Mouse (Mus musculus) frontal cortex, postnatal 36 days (tissue): ENCODE measurements around the gene Ggct.
"Not testable (repeated sequence)": the region's sequence is repeated elsewhere in the genome, so short reads cannot be mapped to it uniquely, and the experiment has no call there.

ENCODE experiments used
- DNase-seq, 2 experiments: peaks; one replicate each; pipeline ENCODE4 v3.0.0; 2022; ENCODE audit warnings: low spot score in 2 of 2

The Ggct gene

GRCm38 (mm10) chr6:54996361-54996760 is 3.6 kb upstream of the Ggct start:
- no peak for DNase-seq

GRCm38 (mm10) chr6:54992141-54992540 is 609 bp downstream of the Ggct start:
- no peak for DNase-seq

- no peak for DNase-seq
Observed at GRCm38 (mm10) chr6:54991189-54991588, 1.6 kb downstream of the Ggct start.

GRCm38 (mm10) chr6:54988141-54988540 is 4.6 kb downstream of the Ggct start:
- DNase-seq, result no peak

- DNase-seq, result no peak
Observed at GRCm38 (mm10) chr6:54984096-54984495, 8.7 kb downstream of the Ggct start.

GRCm38 (mm10) chr6:54983526-54984050 is 9.2 kb downstream of the Ggct start:
- DNase-seq, result no peak

GRCm38 (mm10) chr6:54979426-54979825 is 13.3 kb downstream of the Ggct start:
- no peak for DNase-seq

GRCm38 (mm10) chr6:54975616-54976015 is 17.1 kb downstream of the Ggct start:
- no peak for DNase-seq

GRCm38 (mm10) chr6:54974501-54974900 is 18.2 kb downstream of the Ggct start:
- no peak for DNase-seq

GRCm38 (mm10) chr6:54972929-54973211 is 19.9 kb downstream of the Ggct start:
- no peak for DNase-seq

GRCm38 (mm10) chr6:54972111-54972928 is 20.4 kb downstream of the Ggct start, which contains the start of gene Nod1:
Gene Nod1, minus strand, starts transcription at chr6:54972612.
- DNase-seq, result peak; percentile 37 to 44

GRCm38 (mm10) chr6:54971731-54972110 is 21.0 kb downstream of the Ggct start:
- DNase-seq, result no peak

- DNase-seq, result no peak
Observed at GRCm38 (mm10) chr6:54970506-54970905, 22.2 kb downstream of the Ggct start.

GRCm38 (mm10) chr6:54969801-54970200 is 22.9 kb downstream of the Ggct start:
- DNase-seq, result no peak

- DNase-seq, result no peak
Observed at GRCm38 (mm10) chr6:54967591-54967990, 25.2 kb downstream of the Ggct start.

- DNase-seq, result no peak
Observed at GRCm38 (mm10) chr6:54965234-54965633, 27.5 kb downstream of the Ggct start.

GRCm38 (mm10) chr6:54964755-54965154 is 28.0 kb downstream of the Ggct start:
- no peak for DNase-seq

- DNase-seq, result no peak
Observed at GRCm38 (mm10) chr6:54963599-54963998, 29.2 kb downstream of the Ggct start.

- no peak for DNase-seq
Observed at GRCm38 (mm10) chr6:54957655-54958054, 35.1 kb downstream of the Ggct start.

- DNase-seq, result no peak
Observed at GRCm38 (mm10) chr6:54956425-54956824, 36.3 kb downstream of the Ggct start.

- DNase-seq, result no peak
Observed at GRCm38 (mm10) chr6:54955949-54956348, 36.8 kb downstream of the Ggct start.

GRCm38 (mm10) chr6:54954659-54955414 is 37.9 kb downstream of the Ggct start:
- DNase-seq, result no peak

- not testable (repeated sequence) for DNase-seq
Observed at GRCm38 (mm10) chr6:54953399-54953798, 39.4 kb downstream of the Ggct start.
